20 mouse cellular contexts compared by ENCODE assay signal in the genomic region with DNA sequence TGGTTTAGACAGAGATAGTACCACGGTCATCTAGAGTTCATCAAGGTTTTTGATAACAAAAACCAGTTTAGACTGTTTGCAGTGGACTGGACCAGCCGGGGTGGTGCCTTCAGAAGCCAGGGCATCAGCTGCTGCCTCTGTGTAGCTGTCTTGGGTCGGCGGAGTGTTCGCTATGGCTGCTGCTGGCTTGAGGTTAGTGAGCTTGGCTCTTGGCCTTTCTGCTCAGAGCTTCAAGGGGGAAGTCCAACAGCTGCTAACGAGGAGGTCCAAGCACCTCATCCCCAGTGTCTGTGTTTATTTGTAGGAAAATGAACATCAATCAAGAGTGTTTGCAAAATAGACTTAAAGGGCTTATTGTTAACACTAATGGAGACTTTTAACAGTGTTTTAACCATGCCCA.
"Had no signal": no experiment of that assay in that cellular context is flagged by ENCODE, and none has a peak within 500 bp of the region (broad histone marks: within the 10 kb centered on the region; RNA-seq: fewer than 3 reads in every experiment).

No protein-coding gene starts in this region.

- H3K4me1 ChIP-seq: liver, embryonic 13.5 days; megakaryocyte, embryonic 14.5 days; midbrain, embryonic 10.5 days; midbrain, embryonic 13.5 days; neural tube, embryonic 13.5 days; stomach, embryonic 15.5 days had no signal

- H3K36me3 ChIP-seq: liver, embryonic 13.5 days; midbrain, embryonic 10.5 days; midbrain, embryonic 13.5 days; neural tube, embryonic 13.5 days; stomach, embryonic 15.5 days had no signal

- H3K4me2 ChIP-seq: liver, embryonic 13.5 days; midbrain, embryonic 13.5 days; neural tube, embryonic 13.5 days; stomach, embryonic 15.5 days had no signal

- H3K27me3 ChIP-seq: liver, embryonic 13.5 days; megakaryocyte, embryonic 14.5 days; midbrain, embryonic 13.5 days; neural tube, embryonic 13.5 days; stomach, embryonic 15.5 days had no signal

- H3K9me3 ChIP-seq: liver, embryonic 13.5 days; midbrain, embryonic 10.5 days; midbrain, embryonic 13.5 days; neural tube, embryonic 13.5 days; stomach, embryonic 15.5 days had no signal

- H3K9ac ChIP-seq: liver, embryonic 13.5 days; midbrain, embryonic 13.5 days; neural tube, embryonic 13.5 days; stomach, embryonic 15.5 days had no signal

- ATAC-seq: inflammation-experienced regulatory T-cells, adult 6 months; intestine, embryonic 16.5 days; midbrain, embryonic 13.5 days; midbrain, embryonic 16.5 days had no signal

- H3K4me3 ChIP-seq: layer of hippocampus, adult 2 months; left cerebral cortex, adult 2 months; liver, embryonic 13.5 days; megakaryocyte, embryonic 14.5 days; midbrain, embryonic 10.5 days; midbrain, embryonic 13.5 days; myocyte; neural tube, embryonic 13.5 days; stomach, embryonic 15.5 days had no signal

- DNase-seq: kidney, adult 18-20 months; kidney, adult 9 months; layer of hippocampus, postnatal 36 days; liver, embryonic 13.5 days; retina, postnatal 1 day; right cerebral cortex, postnatal 25 days; spleen, adult 18-20 months; thymus, postnatal 25 days had no signal

- H3K27ac ChIP-seq: kidney, postnatal 0 days; layer of hippocampus, adult 2 months; left cerebral cortex, adult 2 months; liver, embryonic 13.5 days; midbrain, embryonic 10.5 days; midbrain, embryonic 13.5 days; neural tube, embryonic 13.5 days; stomach, embryonic 15.5 days had no signal
